Mouse (Mus musculus) heart, postnatal 4 days (tissue): ENCODE data around the gene Fam50b. TPM values are rescaled to one million over a fixed set of nuclear protein-coding genes. Genes with fewer than 3 reads are reported as not detected.

Experiments used
- total RNA-seq, 2 experiments: library from RNA; stranded (reverse); gene quantifications; 2 replicates each; pipeline ENCODE4 v1.2.3; 2021

Gene Fam50b
- total RNA-seq, 2 experiments from 2014 or later = not detected

Other genes with a start within 250 kb of the Fam50b start
- 10 to 100 TPM; 24.5 to 25.4 TPM for gene Pxdc1, start 81.4 kb upstream of the Fam50b start, total RNA-seq
- 10 to 100 TPM; 49.3 to 51.7 TPM for gene Prpf4b, start 140.5 kb downstream of the Fam50b start, total RNA-seq
- under 1 TPM; 0.56 to 0.76 TPM for gene Fam217a, start 189.5 kb downstream of the Fam50b start, total RNA-seq
- gene 4933417A18Rik, start 189.6 kb downstream of the Fam50b start, total RNA-seq = not detected
- gene Eci3, start 229.0 kb downstream of the Fam50b start, total RNA-seq = 1 to 10 TPM; 1.8 to 2.1 TPM